Mouse (Mus musculus) embryonic facial prominence, embryonic 15.5 days (tissue): Measurements from ENCODE around the gene Agbl3. TPM values are rescaled to one million over a fixed set of nuclear protein-coding genes. Genes with fewer than 3 reads are reported as not detected.
A peak's percentile ranks its signal among the peaks of the same experiment; 100 is the strongest.

Experiments used
- ATAC-seq: fragments of 200-750 bp; cut with Nextera tagmentation; 2 replicates; pipeline ENCODE4 v1.8.0; 2017; ENCODE audit warnings: low read depth, moderate TSS enrichment; ENCODE audit not compliant: insufficient number of reproducible peaks, low FRiP score, low TSS enrichment
- H3K27ac ChIP-seq: fragments of 300-500 bp; sonication (generic); replicated peaks from 2 replicates; pipeline ENCODE4 v1.5.1; 2015; ENCODE audit warnings: mild to moderate bottlenecking, inconsistent platforms
- H3K27me3 ChIP-seq: fragments of 300-500 bp; sonication (generic); 2 replicates; pipeline ENCODE4 v1.6.1; 2015; ENCODE audit warnings: inconsistent platforms
- H3K36me3 ChIP-seq: fragments of 300-500 bp; sonication (generic); 2 replicates; pipeline ENCODE4 v1.6.1; 2015; ENCODE audit warnings: mild to moderate bottlenecking, inconsistent platforms
- H3K4me1 ChIP-seq: fragments of 300-500 bp; sonication (generic); 2 replicates; pipeline ENCODE4 v1.6.1; 2015; ENCODE audit warnings: inconsistent platforms
- H3K4me2 ChIP-seq: fragments of 300-500 bp; sonication (generic); replicated peaks from 2 replicates; pipeline ENCODE4 v1.6.1; 2015; ENCODE audit warnings: mild to moderate bottlenecking, inconsistent platforms
- H3K4me3 ChIP-seq: fragments of 300-500 bp; sonication (generic); replicated peaks from 2 replicates; pipeline ENCODE4 v1.5.1; 2015; ENCODE audit warnings: mild to moderate bottlenecking, inconsistent platforms
- H3K9ac ChIP-seq: fragments of 300-500 bp; sonication (generic); 2 replicates; pipeline ENCODE4 v1.6.1; 2015; ENCODE audit warnings: inconsistent platforms
- H3K9me3 ChIP-seq: fragments of 300-500 bp; sonication (generic); replicated peaks from 2 replicates; pipeline ENCODE4 v1.6.1; 2016; ENCODE audit warnings: inconsistent platforms
- WGBS: fragments of 180-500 bp; shearing (Covaris S2); methylation state at CpG from one replicate; pipeline ENCODE4 v1.1.7; 2015; 5-methylcytosine and 5-hydroxymethylcytosine counted together
- polyA plus RNA-seq: library from polyadenylated mRNA; unstranded; fragments of >200 nt; fragmentation: Nextera tagmentation; extraction: Ambion mirVana; gene quantifications from 2 replicates; pipeline ENCODE4 v1.2.1, GENCODE M21; 2015

Gene Agbl3
- polyA plus RNA-seq, 1 experiment from 2014 or later, result 8.9 TPM

DNA sequence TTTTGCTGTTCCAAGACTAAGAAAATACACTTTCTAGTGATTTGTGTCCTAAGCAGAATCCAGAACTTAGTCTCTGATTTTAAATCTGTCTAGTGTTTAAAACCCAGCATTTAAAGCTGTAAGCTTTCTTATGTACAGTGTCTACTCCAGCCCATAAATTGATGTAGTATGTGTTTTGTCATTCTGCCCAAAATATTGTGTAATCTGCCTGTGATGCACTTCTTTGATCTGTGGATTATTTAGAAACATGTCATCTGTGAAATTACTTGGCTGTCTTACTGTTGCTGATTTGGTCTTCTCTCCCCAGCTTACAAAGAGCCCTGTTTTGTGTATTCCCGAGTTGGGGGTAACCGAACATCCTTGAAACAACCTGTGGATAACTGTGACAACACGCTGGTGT lies 17.7 kb downstream of the Agbl3 start:
- no peak overlapping the region for H3K27ac ChIP-seq
- ATAC-seq, result no peak

DNA sequence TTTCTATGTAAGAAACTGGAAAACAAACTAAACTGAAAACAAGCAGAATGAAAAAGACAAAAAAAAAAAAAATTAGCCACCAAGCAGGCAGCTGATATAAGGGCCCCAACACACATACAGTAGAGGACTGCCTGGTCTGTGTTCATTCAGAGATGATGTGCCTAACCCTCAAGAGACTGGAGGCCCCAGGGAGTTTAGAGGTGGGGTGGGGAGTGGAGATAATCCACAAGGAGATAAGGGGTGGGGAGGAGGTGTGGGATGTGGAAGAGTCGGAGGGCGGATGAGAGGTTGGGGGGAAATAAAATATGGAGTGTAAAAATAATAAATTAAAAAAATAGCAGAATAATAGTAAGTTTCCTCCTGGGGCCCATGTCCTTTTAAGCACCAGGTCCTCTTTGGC lies 25.4 kb downstream of the Agbl3 start:
- Histone ChIP-seq H3K4me2 (no peak overlapping the region), H3K27ac (no peak overlapping the region), H3K27me3 (no peaks in the 10 kb centered on the region), H3K9me3 (no peaks in the 10 kb centered on the region), H3K9ac (no peak overlapping the region), H3K4me3 (no peak overlapping the region), H3K4me1 (no peaks in the 10 kb centered on the region), H3K36me3 (no peaks in the 10 kb centered on the region)
- WGBS, result 81% methylated on average over 2 of the region's 2 CpGs
- no peak for ATAC-seq

More for the DNA sequence above, 17.7 kb downstream of the Agbl3 start:
- Histone ChIP-seq H3K9me3 (no peaks in the 10 kb centered on the region), H3K36me3 (no peaks in the 10 kb centered on the region), H3K27me3 (no peaks in the 10 kb centered on the region), H3K4me3 (no peak overlapping the region), H3K9ac (no peak overlapping the region), H3K4me2 (no peak overlapping the region), H3K4me1 (no peaks in the 10 kb centered on the region)
- 75% methylated on average over 3 of the region's 3 CpGs for WGBS

DNA sequence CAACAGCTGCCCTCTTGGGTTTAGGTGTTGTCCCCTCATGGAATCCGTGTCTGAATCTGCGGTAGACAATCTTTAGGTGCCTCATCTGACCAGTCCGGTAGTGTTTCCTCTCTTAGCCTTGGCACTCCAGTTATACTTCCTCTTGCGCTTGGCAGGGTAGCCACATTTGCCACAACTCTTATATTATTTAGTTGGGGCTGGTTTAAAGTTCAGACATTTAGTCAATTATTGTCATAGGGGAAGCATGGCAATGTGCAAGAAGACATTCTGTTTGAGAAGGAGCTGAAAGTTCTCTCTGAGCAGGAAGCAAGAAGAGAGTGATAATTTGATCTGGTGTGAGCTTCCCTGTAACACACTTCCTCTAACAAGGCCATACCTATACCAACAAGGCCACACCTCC lies 30.4 kb downstream of the Agbl3 start:
- H3K4me1 ChIP-seq, result no peaks in the 10 kb centered on the region
- no peaks in the 10 kb centered on the region for H3K9me3 ChIP-seq
- no peak overlapping the region for H3K4me3 ChIP-seq
- 80% methylated on average over 4 of the region's 4 CpGs for WGBS
- H3K36me3 ChIP-seq, result no peaks in the 10 kb centered on the region
- no peak overlapping the region for H3K4me2 ChIP-seq
- no peak for ATAC-seq
- H3K9ac ChIP-seq, result no peak overlapping the region
- H3K27me3 ChIP-seq, result no peaks in the 10 kb centered on the region
- no peak overlapping the region for H3K27ac ChIP-seq

- no peak overlapping the region for H3K4me2 ChIP-seq
- no peak overlapping the region for H3K9ac ChIP-seq
- H3K9me3 ChIP-seq, result no peaks in the 10 kb centered on the region
- no peaks in the 10 kb centered on the region for H3K27me3 ChIP-seq
- no peaks in the 10 kb centered on the region for H3K4me1 ChIP-seq
- no peaks in the 10 kb centered on the region for H3K36me3 ChIP-seq
- no peak overlapping the region for H3K27ac ChIP-seq
- no peak for ATAC-seq
- no peak overlapping the region for H3K4me3 ChIP-seq
Observed at GRCm38 (mm10) chr6:34824406-34824805, 44.2 kb downstream of the Agbl3 start.

GRCm38 (mm10) chr6:34832352-34832751 lies 52.1 kb downstream of the Agbl3 start:
- H3K9me3 ChIP-seq, result no peaks in the 10 kb centered on the region
- no peaks in the 10 kb centered on the region for H3K36me3 ChIP-seq
- H3K4me3 ChIP-seq, result no peak overlapping the region
- H3K4me1 ChIP-seq, result no peaks in the 10 kb centered on the region
- no peaks in the 10 kb centered on the region for H3K27me3 ChIP-seq
- no peak overlapping the region for H3K27ac ChIP-seq
- H3K4me2 ChIP-seq, result no peak overlapping the region
- no peak for ATAC-seq
- 95% methylated on average over 5 of the region's 5 CpGs for WGBS
- H3K9ac ChIP-seq, result no peak overlapping the region

GRCm38 (mm10) chr6:34861546-34862053 lies 81.4 kb downstream of the Agbl3 start:
- Histone ChIP-seq H3K4me2 (no peak overlapping the region), H3K9ac (no peak overlapping the region), H3K27me3 (no peaks in the 10 kb centered on the region), H3K36me3 (no peaks in the 10 kb centered on the region), H3K4me1 (peaks cover 25% of the 10 kb centered on the region), H3K9me3 (no peaks in the 10 kb centered on the region), H3K4me3 (no peak overlapping the region), H3K27ac (no peak overlapping the region)
- ATAC-seq, result no peak
- WGBS, result 93% methylated on average over 11 of the region's 11 CpGs

- Histone ChIP-seq H3K9ac (no peak overlapping the region), H3K9me3 (no peaks in the 10 kb centered on the region), H3K4me2 (peak overlapping the region; percentile 38; the same call in 1 of the 2 replicates), H3K36me3 (no peaks in the 10 kb centered on the region), H3K27ac (no peak overlapping the region), H3K27me3 (no peaks in the 10 kb centered on the region), H3K4me3 (0 out of 2 replicates have a peak overlapping the region, but pooled peaks have one; percentile 24), H3K4me1 (peaks cover 32% of the 10 kb centered on the region)
- no peak for ATAC-seq
- 88% methylated on average over 6 of the region's 6 CpGs for WGBS
Observed at GRCm38 (mm10) chr6:34862381-34862780, 82.1 kb downstream of the Agbl3 start.

- Histone ChIP-seq H3K9ac (0 out of 2 replicates have a peak within 1 kb of the TSS, but pooled peaks have one; percentile 1), H3K9me3 (no peaks in the 10 kb centered on the region), H3K36me3 (no peaks in the 10 kb centered on the region), H3K4me2 (peak within 1 kb of the TSS; percentile 38), H3K27ac (peak within 1 kb of the TSS; percentile 48; the same call in 1 of the 2 replicates), H3K4me3 (peak within 1 kb of the TSS; percentile 24), H3K27me3 (no peaks in the 10 kb centered on the region), H3K4me1 (peaks cover 32% of the 10 kb centered on the region)
- no peak for ATAC-seq
- 17% methylated on average over 11 of the region's 11 CpGs for WGBS
Observed at GRCm38 (mm10) chr6:34862791-34863403, 82.7 kb downstream of the Agbl3 start, which contains the start of gene Tmem140. TSS of gene Tmem140 (plus strand) at chr6:34863146.

GRCm38 (mm10) chr6:34863786-34864514 lies 83.7 kb downstream of the Agbl3 start:
- Histone ChIP-seq H3K36me3 (no peaks in the 10 kb centered on the region), H3K4me1 (peaks cover 32% of the 10 kb centered on the region), H3K27me3 (no peaks in the 10 kb centered on the region), H3K9ac (no peak overlapping the region), H3K4me3 (no peak overlapping the region), H3K27ac (no peak overlapping the region), H3K9me3 (no peaks in the 10 kb centered on the region), H3K4me2 (no peak overlapping the region)
- no peak for ATAC-seq
- 44% methylated on average over 9 of the region's 9 CpGs for WGBS

DNA sequence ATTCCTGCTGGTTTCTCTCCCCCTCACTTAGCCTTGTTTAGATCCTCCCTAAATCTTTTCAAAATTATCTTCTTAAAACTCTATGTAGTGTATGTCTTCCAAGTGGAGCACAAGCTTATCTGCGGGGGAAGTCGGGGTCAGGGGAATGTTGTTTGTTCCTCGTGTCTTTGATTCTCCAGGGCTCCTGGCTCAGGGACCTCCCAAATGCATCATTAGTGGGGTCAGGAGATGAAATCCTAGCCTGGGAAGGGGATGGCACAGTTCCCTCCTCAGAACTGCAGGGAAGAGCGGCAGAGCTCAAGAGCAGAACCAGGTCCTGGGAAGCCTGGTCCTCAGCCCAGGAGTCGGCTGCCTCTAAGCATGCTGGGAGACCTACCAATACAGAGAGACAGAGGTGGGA lies 85.0 kb downstream of the Agbl3 start:
- Histone ChIP-seq H3K27ac (peak overlapping the region; percentile 63), H3K27me3 (no peaks in the 10 kb centered on the region), H3K9me3 (no peaks in the 10 kb centered on the region), H3K4me1 (peaks cover 43% of the 10 kb centered on the region), H3K4me3 (no peak overlapping the region), H3K9ac (no peak overlapping the region), H3K4me2 (no peak overlapping the region), H3K36me3 (no peaks in the 10 kb centered on the region)
- 53% methylated on average over 5 of the region's 5 CpGs for WGBS
- ATAC-seq, result no peak

DNA sequence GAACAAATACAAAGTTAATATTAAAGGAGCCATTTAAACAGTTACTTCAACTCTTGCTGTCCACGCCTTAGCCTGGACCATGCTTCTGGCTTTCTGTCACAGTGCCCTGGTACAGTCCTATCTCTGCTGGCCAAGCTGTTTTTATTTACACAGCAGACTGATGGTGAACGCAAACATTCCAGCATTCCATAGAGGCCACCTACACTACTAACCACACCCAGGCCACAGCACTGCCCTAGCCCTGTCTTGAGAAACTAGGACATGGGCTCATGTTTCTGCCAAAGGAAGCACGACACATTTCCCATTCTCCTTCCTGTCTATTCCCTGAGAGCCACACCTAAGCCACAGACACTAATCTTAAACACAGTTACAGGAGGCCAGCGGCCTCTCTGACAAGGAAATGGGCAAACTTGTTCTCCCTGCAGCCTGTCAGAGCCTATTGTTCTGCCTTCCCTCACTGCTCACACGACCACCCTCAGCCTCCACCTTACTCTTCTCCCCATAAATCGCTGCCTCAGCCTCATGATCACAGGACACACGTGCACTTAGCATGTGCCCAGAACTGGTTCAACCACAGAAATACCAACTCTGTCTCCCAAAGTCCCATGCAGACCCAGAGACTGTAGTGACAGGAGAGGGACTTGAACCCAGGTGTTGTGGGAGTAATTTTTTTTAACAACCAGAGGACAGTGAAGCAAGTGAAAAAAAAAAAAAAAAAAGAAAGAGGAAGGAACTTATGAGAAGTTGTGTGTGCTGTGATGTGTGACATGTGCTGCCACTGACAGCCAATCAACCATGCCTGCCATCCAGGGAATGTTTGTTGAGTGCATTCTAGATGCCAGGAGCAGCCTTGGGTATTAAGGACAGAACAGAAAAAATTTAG lies 85.7 kb downstream of the Agbl3 start:
- Histone ChIP-seq H3K4me1 (peaks cover 50% of the 10 kb centered on the region), H3K27me3 (no peaks in the 10 kb centered on the region), H3K27ac (peak overlapping the region; percentile 63; the same call in 1 of the 2 replicates), H3K9me3 (no peaks in the 10 kb centered on the region), H3K4me2 (no peak overlapping the region), H3K4me3 (no peak overlapping the region), H3K36me3 (no peaks in the 10 kb centered on the region), H3K9ac (no peak overlapping the region)
- 49% methylated on average over 7 of the region's 7 CpGs for WGBS
- ATAC-seq, result peak; percentile 55; the same call in 1 of the 2 replicates
